Mouse (Mus musculus) testis, adult 2 months (tissue): ENCODE data around the gene Tmem110.

Experiments
- CTCF ChIP-seq: fragments of 200-500 bp; IDR thresholded peaks from 2 replicates; pipeline ENCODE4 v1.5.1; 2012; ENCODE audit warnings: low read depth, mild to moderate bottlenecking, inconsistent platforms, low read length, moderate library complexity; ENCODE audit not compliant: control insufficient read depth, insufficient read depth, insufficient replicate concordance
- POLR2A ChIP-seq: fragments of 200-500 bp; IDR thresholded peaks from 2 replicates; pipeline ENCODE4 v1.6.1; 2012; ENCODE audit warnings: low read depth, mild to moderate bottlenecking, inconsistent platforms, low read length, moderate library complexity; ENCODE audit not compliant: control insufficient read depth

- TF ChIP-seq POLR2A, result no peak
- TF ChIP-seq CTCF, result no peak
Observed at GRCm38 (mm10) chr14:30837416-30837996, 12.1 kb downstream of the Tmem110 start.
